Mouse (Mus musculus): ENCODE measurements around the gene Hoxb1.

Hoxb1 gene

GRCm38 (mm10) chr11:96334002-96334364, 31.6 kb upstream of the Hoxb1 start:
- DNase-seq (ENCODE audit: low spot score in 2 of 2) = no peak

- DNase-seq (ENCODE audit: low spot score in 2 of 2) = no peak
Observed at GRCm38 (mm10) chr11:96334998-96335397, 30.6 kb upstream of the Hoxb1 start.

GRCm38 (mm10) chr11:96336597-96336996, 29.0 kb upstream of the Hoxb1 start:
- DNase-seq (ENCODE audit: low spot score in 2 of 2) = no peak

GRCm38 (mm10) chr11:96337026-96337425, 28.5 kb upstream of the Hoxb1 start:
- no peak for DNase-seq (ENCODE audit: low spot score in 2 of 2)

GRCm38 (mm10) chr11:96338957-96339855, 26.3 kb upstream of the Hoxb1 start:
- DNase-seq (ENCODE audit: low spot score in 2 of 2) = no peak

- no peak for DNase-seq (ENCODE audit: low spot score in 2 of 2)
Observed at GRCm38 (mm10) chr11:96340698-96341365, 24.7 kb upstream of the Hoxb1 start.

GRCm38 (mm10) chr11:96341701-96342575, 23.6 kb upstream of the Hoxb1 start:
- DNase-seq (ENCODE audit: low spot score in 2 of 2) = no peak

- DNase-seq (ENCODE audit: low spot score in 2 of 2) = no peak
Observed at GRCm38 (mm10) chr11:96342576-96342930, 23.0 kb upstream of the Hoxb1 start.

GRCm38 (mm10) chr11:96343206-96343745, 22.3 kb upstream of the Hoxb1 start:
- DNase-seq (ENCODE audit: low spot score in 2 of 2) = no peak

GRCm38 (mm10) chr11:96344061-96344877, 21.3 kb upstream of the Hoxb1 start:
- DNase-seq (ENCODE audit: low spot score in 2 of 2) = no peak

- no peak for DNase-seq (ENCODE audit: low spot score in 2 of 2)
Observed at GRCm38 (mm10) chr11:96344878-96345159, 20.7 kb upstream of the Hoxb1 start.

- no peak for DNase-seq (ENCODE audit: low spot score in 2 of 2)
Observed at GRCm38 (mm10) chr11:96345220-96345892, 20.2 kb upstream of the Hoxb1 start.

GRCm38 (mm10) chr11:96345893-96346806, 19.4 kb upstream of the Hoxb1 start:
- no peak for DNase-seq (ENCODE audit: low spot score in 2 of 2)

GRCm38 (mm10) chr11:96346916-96347520, 18.5 kb upstream of the Hoxb1 start:
- DNase-seq (ENCODE audit: low spot score in 2 of 2) = no peak

GRCm38 (mm10) chr11:96347717-96348116, 17.8 kb upstream of the Hoxb1 start:
- DNase-seq (ENCODE audit: low spot score in 2 of 2) = no peak

- no peak for DNase-seq (ENCODE audit: low spot score in 2 of 2)
Observed at GRCm38 (mm10) chr11:96348141-96348928, 17.2 kb upstream of the Hoxb1 start.

GRCm38 (mm10) chr11:96348988-96349387, 16.6 kb upstream of the Hoxb1 start:
- DNase-seq (ENCODE audit: low spot score in 2 of 2) = no peak
